Mouse (Mus musculus) left cerebral cortex, adult 9 months (tissue): Measurements from ENCODE around the gene Rps16.
A peak's percentile ranks its signal among the peaks of the same experiment; 100 is the strongest.
"Not testable (repeated sequence)": the region's sequence is repeated elsewhere in the genome, so short reads cannot be mapped to it uniquely, and the experiment has no call there.

Source experiments
- DNase-seq, 2 experiments: peaks; one replicate each; pipeline ENCODE4 v3.0.0; 2022; ENCODE audit warnings: low spot score in 2 of 2

Gene Rps16

DNA sequence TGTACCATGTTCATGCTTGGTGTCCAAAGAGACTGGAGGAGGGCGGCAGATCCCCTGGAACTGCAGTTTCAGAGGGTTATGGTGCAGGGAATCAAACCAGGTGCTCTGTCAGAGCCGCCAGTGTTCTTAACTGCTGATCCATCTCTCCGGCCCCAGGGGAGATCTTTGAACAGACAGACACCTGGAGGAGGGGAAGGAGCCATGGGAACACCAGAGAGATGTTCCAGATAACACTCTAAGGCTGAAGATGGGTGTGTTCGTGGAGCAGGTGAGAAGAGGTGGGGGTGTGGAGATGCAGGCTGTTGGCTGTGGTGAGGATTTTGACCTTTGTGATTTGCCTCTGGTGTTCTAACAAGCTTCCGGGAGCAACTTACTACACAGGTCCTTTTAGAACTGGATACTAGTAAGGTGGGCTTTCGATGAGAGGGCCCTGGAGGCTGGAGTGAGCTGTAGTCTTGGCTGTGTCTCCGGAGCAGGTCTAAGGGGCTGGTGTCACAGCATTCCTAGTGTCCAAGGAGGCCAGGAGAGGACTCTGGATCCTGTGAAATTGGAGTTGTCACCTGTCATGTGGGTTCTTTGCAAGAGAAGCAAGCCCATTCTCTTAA is 23.5 kb downstream of the Rps16 start:
- no peak for DNase-seq

GRCm38 (mm10) chr7:28374647-28375046 is 24.2 kb downstream of the Rps16 start:
- DNase-seq: no peak

- DNase-seq: peak in 1 of 2 experiments; percentile 70
Measured at GRCm38 (mm10) chr7:28375176-28375921, 24.9 kb downstream of the Rps16 start.

DNA sequence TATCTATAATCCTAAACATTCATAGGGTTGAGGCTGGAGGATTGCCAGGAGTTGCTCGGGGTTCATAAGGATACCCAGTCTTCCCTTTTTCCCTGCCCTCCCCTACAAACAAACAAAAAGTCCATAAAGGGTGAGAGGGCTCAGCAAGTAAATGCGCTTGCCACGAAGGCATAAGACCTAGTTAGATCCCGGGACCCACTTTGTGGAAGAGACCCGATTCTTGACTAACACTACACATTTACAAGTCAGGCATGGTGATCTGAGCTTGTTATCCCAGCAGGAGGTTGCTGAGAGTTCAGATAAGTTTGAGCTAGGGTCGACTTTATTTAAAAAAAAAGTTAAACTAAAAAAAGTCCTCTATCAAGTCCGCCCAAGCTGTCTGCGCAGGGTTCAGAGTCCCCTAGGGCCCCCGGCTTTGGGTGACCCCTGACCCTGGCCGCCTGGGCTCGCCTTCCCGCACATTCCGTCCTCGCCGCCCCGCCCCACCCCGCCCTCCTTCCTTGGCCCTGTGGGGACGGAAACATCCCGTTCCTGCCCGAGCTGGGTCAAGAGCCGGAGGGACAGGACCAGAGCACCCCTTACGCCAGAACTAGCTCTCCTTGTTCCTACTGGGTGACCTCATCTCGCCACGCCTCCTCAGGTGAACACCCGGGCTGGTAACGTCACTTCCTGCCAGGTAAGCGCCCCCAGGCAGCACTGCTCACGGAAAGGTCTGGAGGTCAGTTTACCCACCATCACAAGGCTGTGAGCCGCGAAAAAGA is 25.7 kb downstream of the Rps16 start:
- DNase-seq: no peak

- no peak for DNase-seq
Measured at GRCm38 (mm10) chr7:28377190-28378065, 27.0 kb downstream of the Rps16 start.

DNA sequence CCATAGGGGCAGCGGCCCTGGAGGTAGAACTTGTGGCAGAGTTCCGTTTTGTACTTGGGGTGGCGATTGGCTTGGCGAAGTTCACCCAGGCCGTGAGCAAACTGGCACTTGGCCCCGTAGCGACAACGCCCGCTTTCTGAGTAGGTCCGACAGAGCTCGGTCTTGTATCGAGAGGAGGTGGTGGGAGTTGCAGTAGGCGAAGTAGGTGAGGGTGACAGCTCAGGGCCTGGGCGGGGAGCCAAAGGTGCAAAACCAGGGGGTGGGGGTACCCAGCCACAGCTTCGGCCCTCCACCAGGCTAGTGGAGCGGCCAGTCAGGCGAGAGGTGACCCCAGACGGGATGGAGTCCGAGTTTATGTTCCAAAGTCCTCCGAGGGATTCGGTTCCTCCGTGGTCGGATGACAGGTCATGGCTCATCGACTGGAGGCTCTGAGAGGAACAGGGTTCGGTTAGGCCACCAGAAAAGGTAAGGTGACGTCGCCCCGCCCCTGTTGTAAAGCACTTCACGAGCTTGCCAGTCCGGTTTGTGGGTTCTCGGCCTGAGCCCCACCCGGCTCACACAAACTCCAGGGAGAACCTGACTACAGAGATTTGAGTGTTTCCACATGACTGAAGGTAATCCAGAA is 27.7 kb downstream of the Rps16 start:
- DNase-seq: no peak

GRCm38 (mm10) chr7:28378769-28379651 is 28.6 kb downstream of the Rps16 start:
- DNase-seq: peak in 1 of 2 experiments; percentile 81

GRCm38 (mm10) chr7:28380237-28381016 is 30.0 kb downstream of the Rps16 start, which contains the start of gene Zfp36:
TSS of gene Zfp36 (minus strand) at chr7:28380253.
- DNase-seq: no peak

GRCm38 (mm10) chr7:28381017-28381790 is 30.8 kb downstream of the Rps16 start:
- no peak for DNase-seq

DNA sequence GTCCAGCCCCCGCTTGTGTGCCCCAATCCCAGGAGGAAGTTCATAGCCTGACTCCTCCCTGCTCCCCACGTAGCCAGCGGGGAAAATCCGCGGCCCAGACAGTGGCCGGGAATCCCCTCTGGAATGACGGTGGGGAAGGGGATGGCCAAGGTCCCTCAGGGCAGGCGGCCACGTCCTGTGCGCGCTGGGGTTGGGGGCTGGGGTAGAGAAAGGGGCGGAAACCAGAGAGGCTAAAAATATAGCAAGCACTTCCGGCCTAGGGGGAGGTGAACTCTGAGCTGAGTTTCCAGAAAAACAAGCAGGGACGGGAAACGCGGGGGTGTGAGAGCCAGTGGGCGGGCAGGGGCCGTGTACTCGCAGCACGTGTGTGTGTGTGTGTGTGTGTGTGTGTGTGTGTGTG is 31.5 kb downstream of the Rps16 start:
- DNase-seq: peak in 1 of 2 experiments; percentile 56

DNA sequence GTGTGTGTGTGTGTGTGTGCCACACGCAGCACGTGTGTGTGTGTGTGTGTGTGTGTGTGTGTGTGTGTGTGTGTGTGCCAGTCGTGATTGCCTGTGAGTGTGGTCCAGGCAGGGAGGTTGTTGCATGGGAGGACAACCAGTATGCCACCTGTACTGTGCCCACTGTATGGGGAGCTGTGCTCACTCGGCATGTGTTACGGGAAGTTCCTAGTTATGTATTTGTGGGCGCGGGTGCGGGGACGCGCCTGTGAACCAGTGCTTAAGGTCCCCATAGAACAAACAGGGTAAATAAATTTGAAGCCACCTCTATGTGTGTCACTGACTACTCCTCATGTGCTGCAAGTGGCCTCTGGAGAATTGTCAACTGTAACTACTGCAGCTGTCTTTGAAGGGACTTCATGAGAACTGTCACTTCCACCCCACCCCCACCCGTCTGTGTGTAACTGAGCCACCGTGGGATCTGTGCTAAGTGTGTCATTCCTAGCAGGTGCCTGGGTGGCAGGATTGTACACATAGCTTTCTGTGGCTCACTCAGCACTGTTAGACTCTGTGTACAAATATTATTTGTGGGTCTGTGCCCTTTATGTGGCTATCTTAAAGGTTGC is 32.0 kb downstream of the Rps16 start:
- no peak for DNase-seq

GRCm38 (mm10) chr7:28382981-28383396 is 32.5 kb downstream of the Rps16 start:
- peak; percentile 71 to 81 for DNase-seq

DNA sequence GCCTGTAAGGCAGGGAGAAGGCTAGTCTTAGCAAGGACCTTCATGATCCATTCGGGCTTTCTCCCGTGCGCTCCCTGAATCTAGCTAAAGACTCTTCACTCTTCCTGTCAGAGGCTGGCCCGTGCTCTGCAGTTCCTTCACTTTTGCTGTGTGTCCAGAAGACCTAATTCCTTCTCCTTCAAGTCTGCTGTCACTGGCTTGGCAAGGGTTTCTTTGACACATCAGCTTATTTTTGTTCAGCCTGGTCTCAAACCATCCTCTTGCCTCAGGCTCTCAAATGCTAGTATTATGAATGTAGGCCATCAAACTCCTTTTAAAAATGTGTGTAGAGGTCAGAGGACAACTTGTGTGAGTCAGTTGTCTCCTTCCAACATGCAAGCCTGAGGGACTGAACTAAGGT is 33.2 kb downstream of the Rps16 start:
- DNase-seq: no peak

DNA sequence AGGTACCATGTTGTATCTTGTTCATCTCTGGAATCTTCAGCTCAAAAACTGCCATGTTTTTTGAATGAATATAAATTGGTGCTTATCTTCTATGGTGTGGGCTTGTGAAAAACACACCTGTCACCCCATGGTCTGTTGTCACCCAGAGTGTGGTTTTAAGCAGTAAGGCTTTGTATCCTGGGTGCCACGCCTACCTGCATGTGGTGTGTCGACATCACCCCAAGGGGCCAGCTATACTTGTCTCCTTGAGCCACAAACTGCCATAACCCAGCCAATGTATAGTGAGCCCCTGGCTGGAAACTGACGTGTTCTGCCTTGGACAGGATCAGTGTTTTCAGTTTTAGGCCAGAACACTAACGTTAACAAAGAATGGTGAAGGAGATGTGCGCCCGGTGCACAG is 33.7 kb downstream of the Rps16 start:
- DNase-seq: no peak

GRCm38 (mm10) chr7:28385196-28385595 is 34.7 kb downstream of the Rps16 start:
- no peak for DNase-seq

- peak in 1 of 2 experiments; percentile 51 for DNase-seq
Measured at GRCm38 (mm10) chr7:28386007-28386406, 35.6 kb downstream of the Rps16 start.

GRCm38 (mm10) chr7:28386462-28386861 is 36.0 kb downstream of the Rps16 start:
- peak in 1 of 2 experiments; percentile 79 for DNase-seq

- not testable (repeated sequence) for DNase-seq
Measured at GRCm38 (mm10) chr7:28386877-28387276, 36.4 kb downstream of the Rps16 start.
